Mouse (Mus musculus) thymus, postnatal 36 days (tissue): Measurements from ENCODE around the gene 2610001J05Rik.
A peak's percentile ranks its signal among the peaks of the same experiment; 100 is the strongest.
"Not testable (repeated sequence)": the region's sequence is repeated elsewhere in the genome, so short reads cannot be mapped to it uniquely, and the experiment has no call there.

Source experiments
- DNase-seq, 2 experiments: peaks; one replicate each; pipeline ENCODE4 v3.0.0; 2022; ENCODE audit warnings: mixed read lengths in 2 of 2

2610001J05Rik gene

DNA sequence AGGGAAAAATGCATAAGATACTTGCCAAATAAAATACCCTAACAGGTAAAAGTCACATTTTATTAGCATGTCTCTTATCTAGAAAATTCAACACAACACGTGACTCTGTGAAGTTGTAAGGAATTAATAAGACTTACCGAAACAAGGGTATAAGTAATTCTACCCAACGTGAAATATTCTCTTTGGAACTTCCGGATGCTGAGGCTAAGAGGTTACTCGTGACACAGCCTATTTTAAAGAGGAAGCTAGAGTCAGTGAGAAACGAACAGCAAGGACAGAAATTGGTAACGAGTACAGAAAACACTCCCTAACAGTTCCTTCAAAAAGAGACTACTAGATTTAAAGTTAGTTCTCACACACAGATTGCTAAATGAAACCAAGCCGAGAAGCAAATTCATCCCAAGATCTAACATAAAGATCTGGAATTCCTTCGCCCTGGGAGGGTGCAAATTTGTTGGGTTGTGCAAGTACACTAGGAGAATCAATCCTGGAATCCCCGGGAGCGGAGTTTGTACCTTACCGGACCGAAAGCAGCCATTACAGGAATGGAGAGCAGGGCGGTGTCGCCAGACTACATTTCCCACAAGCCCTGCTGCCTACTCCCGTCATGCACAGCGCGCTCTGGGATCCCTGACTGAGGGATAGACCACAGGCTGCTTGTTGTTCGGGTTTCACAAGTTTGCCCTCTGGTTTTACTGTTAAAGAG, at the start of gene 2610001J05Rik:
Gene 2610001J05Rik, minus strand, starts transcription at position 600 of the 706 bp plus-strand sequence.
- peak; percentile 85 to 89 for DNase-seq

DNA sequence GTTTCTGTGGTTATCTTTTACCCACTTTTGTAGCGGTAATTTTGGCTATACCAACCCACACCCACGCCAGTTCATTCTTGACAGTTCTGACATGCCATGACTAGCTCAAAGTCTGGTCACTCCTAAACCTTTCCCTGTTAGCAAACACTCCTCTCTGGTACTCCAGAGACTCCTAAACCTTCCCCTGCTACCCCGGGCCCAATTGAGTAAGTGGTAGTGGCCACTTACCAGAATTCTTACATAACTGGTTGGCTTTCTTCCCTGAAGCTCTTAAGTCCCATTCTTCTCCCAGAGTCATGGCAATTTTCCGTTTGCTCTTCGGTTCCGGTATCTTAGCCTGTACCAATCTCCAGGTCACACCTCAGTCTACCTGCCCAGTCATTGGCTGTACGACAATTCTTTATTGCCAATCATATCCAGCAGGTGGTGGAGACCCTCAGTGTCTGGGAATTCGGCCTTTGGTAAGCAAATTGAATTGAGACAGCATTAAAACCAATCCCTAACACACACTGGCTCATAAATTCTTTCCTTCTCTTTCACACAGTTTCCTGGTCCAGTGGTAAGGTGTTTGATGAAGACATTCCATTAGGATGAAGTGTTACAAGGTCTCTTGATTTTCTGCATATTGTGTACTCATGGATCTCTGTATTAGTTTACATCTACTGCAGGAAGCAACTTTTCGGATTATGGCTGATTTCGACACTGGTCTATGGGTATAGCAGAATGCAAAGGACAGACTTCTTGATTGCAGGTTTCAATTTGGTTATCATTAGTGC, 38.6 kb upstream of the 2610001J05Rik start:
- no peak for DNase-seq

DNA sequence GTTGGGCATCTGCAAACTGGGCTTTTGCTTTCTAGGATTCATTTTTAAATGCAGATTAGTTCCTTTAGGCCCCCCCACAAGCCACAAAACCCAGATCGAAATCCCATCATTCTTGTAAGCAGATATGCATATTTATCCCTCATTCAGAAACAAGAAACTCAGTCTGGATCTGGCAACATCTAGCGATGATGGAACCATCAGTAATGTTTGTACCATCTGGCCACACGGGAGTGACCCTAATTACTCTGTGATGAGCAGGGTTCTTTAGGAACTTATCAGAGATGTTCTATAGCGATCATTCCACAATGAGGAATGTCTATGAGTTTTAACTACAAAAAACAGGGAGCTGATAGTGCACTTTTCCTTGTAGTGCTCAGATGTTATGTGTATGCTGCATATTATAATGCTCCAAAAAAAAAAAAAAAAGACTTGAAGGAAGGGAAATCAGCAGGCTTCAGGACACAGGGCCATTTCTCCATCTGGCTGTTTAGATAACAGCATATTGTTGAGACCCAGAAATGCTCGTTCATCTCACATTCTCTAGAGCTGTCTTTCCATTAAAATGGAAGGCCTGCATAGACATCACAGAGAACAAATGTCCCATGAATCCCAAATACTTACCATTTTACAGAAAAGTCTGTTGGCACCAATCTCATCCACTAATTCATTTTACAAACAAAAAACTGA, 31.8 kb upstream of the 2610001J05Rik start:
- no peak for DNase-seq

- DNase-seq, result no peak
Observed at GRCm38 (mm10) chr6:13884877-13885592, 13.7 kb upstream of the 2610001J05Rik start.

DNA sequence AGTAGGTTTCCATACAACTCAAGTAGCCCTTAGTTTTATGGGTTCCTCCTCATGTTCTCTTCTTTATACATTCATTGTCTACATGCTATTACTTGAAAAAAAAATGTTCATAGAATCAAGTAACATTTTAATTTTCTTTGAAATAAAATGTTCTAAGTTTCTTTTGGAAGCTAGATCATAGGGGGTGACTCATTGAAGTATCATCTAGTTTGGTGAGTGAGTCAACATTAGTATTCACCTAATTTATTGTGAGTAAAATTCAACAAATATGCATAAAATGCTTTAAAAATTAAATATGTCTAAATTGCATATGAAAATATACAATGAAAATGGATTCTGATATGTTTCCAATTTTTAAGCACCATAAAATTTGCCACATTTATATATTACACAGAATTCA, 11.6 kb upstream of the 2610001J05Rik start:
- no peak for DNase-seq

GRCm38 (mm10) chr6:13873959-13874358, 2.6 kb upstream of the 2610001J05Rik start:
- DNase-seq, result no peak

DNA sequence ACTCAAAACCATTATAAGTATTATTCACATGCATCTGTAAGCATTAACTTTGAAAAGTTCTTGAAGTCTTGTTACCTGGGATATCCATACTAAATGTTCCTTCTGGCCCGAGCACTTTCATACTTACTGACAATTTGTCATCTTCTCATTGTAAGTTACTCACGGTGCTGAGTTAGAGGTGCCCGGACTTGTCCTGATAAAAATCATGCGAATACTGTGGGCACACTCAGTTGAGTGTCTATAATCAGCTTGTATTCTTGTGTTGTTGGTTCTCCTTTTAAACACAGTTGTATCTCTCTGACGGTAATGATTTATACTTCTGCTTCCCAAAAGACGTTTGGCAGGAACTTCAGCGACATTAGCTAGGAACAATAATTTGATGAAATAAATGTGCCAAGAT, 758 bp upstream of the 2610001J05Rik start:
- DNase-seq, result no peak

DNA sequence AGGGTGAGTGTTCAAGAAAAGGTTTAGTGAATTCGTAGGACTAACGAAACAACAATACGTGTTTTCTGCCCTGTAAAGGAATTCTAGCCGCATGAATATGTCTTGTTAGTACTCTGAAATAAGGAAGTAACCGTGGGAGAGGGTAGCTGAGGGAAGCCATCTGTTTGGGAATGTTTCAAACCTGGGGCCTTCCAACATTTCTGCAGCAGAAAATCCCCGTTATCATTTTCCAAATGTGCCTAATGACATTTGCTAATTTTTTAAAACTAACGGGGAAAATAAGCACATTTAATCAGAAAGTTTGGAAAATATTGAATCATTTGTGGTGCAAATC, 274 bp upstream of the 2610001J05Rik start:
- no peak for DNase-seq

DNA sequence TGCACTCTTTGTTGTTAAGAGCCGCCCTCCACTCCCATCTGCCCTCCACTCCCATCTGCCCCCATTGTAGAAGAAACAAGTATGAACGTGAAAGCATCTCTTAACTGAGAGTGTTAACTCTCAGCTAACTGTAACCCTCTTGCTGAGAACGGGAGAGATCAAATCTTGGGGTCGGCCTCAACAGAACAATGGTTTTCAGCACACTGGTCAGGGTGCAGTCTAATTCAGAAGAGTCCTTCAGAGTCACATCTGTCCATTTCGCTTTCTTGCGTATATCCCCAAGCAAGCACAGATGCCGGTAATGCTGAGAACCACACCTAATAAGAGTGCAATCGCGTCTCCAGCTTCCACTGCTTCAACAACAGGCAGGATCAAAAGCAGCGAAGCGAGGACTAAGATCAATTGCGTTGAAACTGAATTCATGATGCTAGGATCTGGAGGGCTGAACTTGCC, 1.0 kb downstream of the 2610001J05Rik start:
- DNase-seq, result peak; percentile 3 to 6

GRCm38 (mm10) chr6:13860596-13860995, 10.7 kb downstream of the 2610001J05Rik start:
- DNase-seq, result no peak

- DNase-seq, result no peak
Observed at GRCm38 (mm10) chr6:13859877-13860585, 11.3 kb downstream of the 2610001J05Rik start.

- no peak for DNase-seq
Observed at GRCm38 (mm10) chr6:13854230-13854629, 17.1 kb downstream of the 2610001J05Rik start.

DNA sequence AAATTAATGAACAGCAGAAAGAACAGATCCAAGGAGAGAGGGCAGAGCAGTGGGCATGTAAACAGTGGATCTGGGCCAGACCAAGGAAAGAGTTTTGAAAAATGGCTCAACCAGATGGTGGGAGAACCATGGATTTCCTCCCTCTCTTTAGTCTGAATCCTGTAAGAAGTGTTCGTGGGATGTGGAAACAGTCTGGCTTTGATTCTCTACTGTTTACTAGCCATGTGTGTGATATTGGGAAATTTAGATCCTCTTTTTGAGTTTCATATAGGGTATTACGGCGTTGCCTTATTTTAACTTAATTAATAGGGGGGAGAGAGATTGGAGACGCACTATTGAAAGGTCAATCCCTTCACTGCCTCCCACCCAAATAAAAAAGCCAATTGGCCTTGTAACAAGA, 18.1 kb downstream of the 2610001J05Rik start:
- DNase-seq, result no peak

DNA sequence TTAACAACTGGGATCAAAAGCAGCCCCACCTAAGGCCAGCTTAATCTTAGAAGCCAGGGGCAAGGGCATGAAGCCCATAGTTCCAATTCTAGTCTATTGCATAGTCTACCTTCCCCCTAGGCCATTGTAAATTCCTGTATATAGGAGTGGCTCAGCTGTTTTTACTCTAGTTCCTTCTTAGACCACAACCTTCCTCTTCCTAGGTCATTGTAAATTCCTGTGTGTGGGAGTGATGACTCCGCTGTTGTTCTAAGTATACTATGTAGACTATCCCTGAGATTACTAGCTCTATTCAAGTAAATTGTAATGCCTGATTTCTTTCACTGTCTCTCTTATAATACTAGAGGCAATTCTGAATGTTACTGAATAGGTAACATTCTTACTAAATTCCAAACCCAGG, 25.3 kb downstream of the 2610001J05Rik start:
- DNase-seq, result not testable (repeated sequence)

- DNase-seq, result no peak
Observed at GRCm38 (mm10) chr6:13839345-13840054, 31.8 kb downstream of the 2610001J05Rik start, which contains the start of gene Gpr85. Gene Gpr85, minus strand, starts transcription at chr6:13839942.

- DNase-seq, result peak; percentile 26 to 44
Observed at GRCm38 (mm10) chr6:13838677-13839344, 32.5 kb downstream of the 2610001J05Rik start.

DNA sequence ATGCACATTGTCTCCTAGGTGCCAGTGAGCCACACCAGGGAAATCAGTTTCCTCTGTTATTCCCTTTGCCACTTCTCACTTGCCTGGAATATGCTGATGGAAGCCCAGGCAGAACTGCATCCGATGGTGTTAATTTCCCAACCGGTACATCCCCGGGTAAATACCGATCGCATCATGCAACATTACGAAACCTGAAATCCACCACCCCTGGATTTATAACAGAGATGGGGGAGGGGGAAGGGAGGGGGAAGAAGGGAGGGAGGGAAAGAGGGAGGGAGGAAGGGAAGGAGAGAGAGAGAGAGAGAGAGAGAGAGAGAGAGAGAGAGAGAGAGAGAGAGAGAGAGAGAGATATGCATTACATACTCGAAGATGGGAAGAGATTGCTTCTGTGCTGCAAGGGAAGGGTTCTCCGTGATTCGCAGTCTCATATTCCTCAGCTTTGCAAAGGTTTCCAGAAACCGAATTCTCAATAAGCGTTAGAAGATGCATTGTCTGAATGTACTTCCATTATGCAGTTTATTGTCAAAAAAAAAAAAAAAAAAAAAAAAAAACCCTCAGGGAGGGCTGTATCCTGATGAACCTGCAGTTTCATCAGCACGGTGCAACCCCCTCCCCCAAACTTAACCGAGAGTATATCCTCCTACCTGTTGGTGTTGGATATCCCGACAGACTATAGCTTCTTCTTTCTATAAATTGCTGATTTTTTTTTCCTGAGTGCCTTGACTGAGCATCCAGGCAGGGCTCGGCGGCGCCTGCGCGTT, 33.2 kb downstream of the 2610001J05Rik start:
- no peak for DNase-seq

DNA sequence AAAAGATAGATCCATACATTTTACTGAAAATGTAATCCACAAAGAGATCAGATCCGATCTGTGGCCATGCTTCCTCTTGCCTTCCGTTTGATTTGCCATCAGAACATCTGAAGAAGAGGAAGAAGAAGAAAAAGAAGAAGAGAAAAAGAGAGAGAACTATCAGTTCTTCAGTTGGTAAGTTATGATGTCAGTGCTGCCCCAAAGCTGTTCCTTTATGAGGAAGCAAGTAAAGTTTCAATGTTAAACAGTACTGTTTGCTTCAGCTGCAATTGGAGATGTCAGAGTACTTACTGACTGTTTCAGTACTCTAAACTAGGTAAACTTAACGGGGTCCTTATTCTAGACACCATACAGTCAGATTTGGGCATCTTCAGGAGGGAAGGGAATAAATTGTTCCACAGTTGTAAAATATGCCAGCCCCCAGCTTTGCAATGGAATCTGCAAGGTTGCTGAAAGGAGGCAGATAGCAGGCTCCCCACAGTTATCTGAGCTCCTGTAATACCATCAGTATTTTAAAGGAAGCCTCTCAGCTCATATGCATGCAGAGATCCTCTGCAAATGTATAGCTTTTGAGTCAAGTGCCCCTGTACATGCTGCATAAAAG, 34.2 kb downstream of the 2610001J05Rik start:
- DNase-seq, result no peak
